Mouse (Mus musculus) midbrain, postnatal 0 days (tissue): ENCODE measurements around the gene Ric8b. TPM values are rescaled to one million over a fixed set of nuclear protein-coding genes. Genes with fewer than 3 reads are reported as not detected.

ENCODE experiments used
- ATAC-seq: fragments of 200-750 bp; cut with Nextera tagmentation; 2 replicates; pipeline ENCODE4 v1.8.0; 2017; ENCODE audit warnings: moderate number of reproducible peaks, mild to moderate bottlenecking, moderate TSS enrichment, moderate library complexity; ENCODE audit not compliant: low FRiP score
- DNase-seq: peaks from one replicate; pipeline ENCODE4 v3.0.0-alpha.2; 2015; ENCODE audit warnings: low spot score
- H3K27ac ChIP-seq: fragments of 300-500 bp; sonication (generic); 2 replicates; pipeline ENCODE4 v1.5.1; 2014; ENCODE audit warnings: low read depth, mild to moderate bottlenecking, low read length, mixed read lengths
- H3K27me3 ChIP-seq: fragments of 300-500 bp; sonication (generic); 2 replicates; pipeline ENCODE4 v1.6.1; 2014; ENCODE audit warnings: low read length, control low read depth, mixed read lengths; ENCODE audit not compliant: insufficient read depth
- H3K36me3 ChIP-seq: fragments of 300-500 bp; sonication (generic); 2 replicates; pipeline ENCODE4 v1.6.1; 2014; ENCODE audit warnings: low read length, control low read depth, mixed read lengths; ENCODE audit not compliant: insufficient read depth
- H3K4me1 ChIP-seq: fragments of 300-500 bp; sonication (generic); 2 replicates; pipeline ENCODE4 v1.6.1; 2014; ENCODE audit warnings: mild to moderate bottlenecking, control low read depth, antibody characterized with exemption, low read length, mixed read lengths; ENCODE audit not compliant: insufficient read depth
- H3K4me2 ChIP-seq: fragments of 300-500 bp; sonication (generic); 2 replicates; pipeline ENCODE4 v1.6.1; 2014; ENCODE audit warnings: low read depth, mild to moderate bottlenecking, low read length, mixed read lengths; ENCODE audit not compliant: poor library complexity, severe bottlenecking
- H3K4me3 ChIP-seq: fragments of 300-500 bp; sonication (generic); 2 replicates; pipeline ENCODE4 v1.5.1; 2014; ENCODE audit warnings: low read depth, mild to moderate bottlenecking, low read length, moderate library complexity
- H3K9ac ChIP-seq: fragments of 300-500 bp; sonication (generic); replicated peaks from 2 replicates; pipeline ENCODE4 v1.6.1; 2014; ENCODE audit warnings: mild to moderate bottlenecking, low read length, moderate library complexity, mixed read lengths; ENCODE audit not compliant: poor library complexity, severe bottlenecking
- H3K9me3 ChIP-seq: fragments of 300-500 bp; sonication (generic); 2 replicates; pipeline ENCODE4 v1.6.1; 2016; ENCODE audit warnings: low read length, control low read depth
- CTCF ChIP-seq: IDR thresholded peaks from 2 replicates; pipeline ENCODE4 v1.5.1; 2016; ENCODE audit warnings: antibody characterized with exemption, mild to moderate bottlenecking
- WGBS: fragments of 180-500 bp; shearing (Covaris S2); extraction: QIAGEN DNeasy Blood & Tissue Kit; methylation state at CpG from one replicate; pipeline ENCODE4 v1.1.7; 2014; 5-methylcytosine and 5-hydroxymethylcytosine counted together
- polyA plus RNA-seq: library from polyadenylated mRNA; unstranded; fragments of >200 nt; fragmentation: Nextera tagmentation; extraction: Ambion mirVana; gene quantifications from 2 replicates; pipeline ENCODE4 v1.2.1, GENCODE M21; 2015
- total RNA-seq: library from RNA; depleted of rRNA; stranded (reverse); fragments of >200 nt; gene quantifications from 2 replicates; pipeline ENCODE4 v1.2.3, GENCODE M21; 2014

Gene Ric8b
- total and polyA plus RNA-seq, 2 experiments from 2014 or later: 34.8 to 48.4 TPM

DNA sequence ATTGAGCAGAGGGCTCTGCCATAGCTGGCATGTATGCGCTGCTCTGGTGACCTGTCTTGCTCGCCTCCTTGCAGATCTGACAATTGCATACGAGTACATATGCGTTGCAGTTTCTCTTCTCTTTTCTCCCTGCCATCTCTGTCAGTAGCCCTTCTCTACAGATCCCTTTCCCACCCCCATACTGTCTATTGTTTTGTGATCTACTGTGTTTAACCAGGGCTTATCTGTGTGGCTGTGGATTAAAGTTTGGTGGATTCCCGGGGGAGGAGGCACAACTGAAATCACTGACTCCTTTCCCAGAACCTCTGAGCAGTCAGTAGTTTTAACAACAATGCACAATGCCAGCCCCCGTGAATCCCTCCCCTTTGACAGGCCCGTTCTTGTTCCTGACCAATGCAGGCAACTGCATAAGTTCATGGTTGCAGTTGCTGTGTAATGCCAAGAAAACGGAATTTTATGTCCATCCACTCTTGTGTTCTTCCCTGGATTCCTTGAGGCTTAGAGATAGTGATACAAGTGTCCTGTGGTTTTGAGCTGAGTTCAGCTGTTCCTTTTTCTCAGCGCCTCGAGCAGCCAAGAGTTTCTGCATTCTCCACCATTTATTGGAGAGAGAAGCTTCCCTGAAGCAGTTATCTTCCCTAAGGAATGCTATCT is 80.3 kb downstream of the Ric8b start:
- DNase-seq: no peak
- Histone ChIP-seq H3K27me3 (no peaks in the 10 kb centered on the region), H3K9ac (no peak overlapping the region), H3K4me2 (no peak overlapping the region), H3K27ac (no peak overlapping the region), H3K4me1 (no peaks in the 10 kb centered on the region), H3K4me3 (no peak overlapping the region), H3K36me3 (peaks cover 16% of the 10 kb centered on the region; the same call in 1 of the 2 replicates), H3K9me3 (no peaks in the 10 kb centered on the region)
- TF ChIP-seq CTCF: no peak
- no peak for ATAC-seq
- 25% methylated on average over 10 of the region's 10 CpGs for WGBS

DNA sequence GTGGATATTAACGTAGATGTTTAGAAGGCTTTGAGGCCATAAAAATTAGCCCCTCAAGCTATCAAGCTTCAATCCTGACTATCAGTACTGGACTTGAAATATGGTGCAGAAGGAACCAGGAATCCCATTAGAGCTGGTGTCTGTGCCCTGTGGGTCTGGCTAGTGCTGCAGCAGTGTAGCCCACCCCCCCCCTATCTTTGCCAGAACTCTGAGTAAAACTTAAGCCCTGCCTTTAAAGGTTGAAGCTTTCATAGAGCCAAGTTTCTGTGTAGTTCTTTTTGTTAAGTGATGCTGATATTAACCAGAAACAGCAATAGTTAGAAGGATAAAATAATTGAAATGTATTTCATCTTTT is 80.8 kb downstream of the Ric8b start:
- H3K9ac ChIP-seq: no peak overlapping the region
- H3K27me3 ChIP-seq: no peaks in the 10 kb centered on the region
- TF ChIP-seq CTCF: no peak
- no peaks in the 10 kb centered on the region for H3K4me1 ChIP-seq
- no peak overlapping the region for H3K4me2 ChIP-seq
- DNase-seq: no peak
- no peaks in the 10 kb centered on the region for H3K9me3 ChIP-seq
- 53% methylated on average over 1 of the region's 1 CpGs for WGBS
- peaks cover 13% of the 10 kb centered on the region; the same call in 1 of the 2 replicates for H3K36me3 ChIP-seq
- H3K4me3 ChIP-seq: no peak overlapping the region
- no peak for ATAC-seq
- H3K27ac ChIP-seq: no peak overlapping the region

DNA sequence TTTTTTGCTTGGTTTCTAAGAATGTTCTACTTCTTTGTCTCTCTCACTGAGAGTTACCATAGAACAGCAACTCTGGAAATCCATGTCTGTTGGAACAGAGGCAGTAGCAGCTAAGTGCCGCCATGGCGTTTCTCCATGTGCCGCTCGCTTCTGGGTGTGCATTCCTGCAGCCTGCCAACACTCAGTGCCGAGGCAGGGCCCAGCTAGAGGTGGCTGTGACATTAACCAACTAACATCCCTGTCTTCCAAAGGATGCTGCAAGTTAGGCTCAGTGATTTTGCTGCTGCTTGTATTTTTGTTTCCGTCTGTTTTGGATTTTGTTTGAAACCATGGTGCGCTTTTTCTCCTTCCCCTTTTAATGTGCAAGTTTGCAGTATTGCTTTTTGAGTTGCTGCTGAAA is 84.5 kb downstream of the Ric8b start:
- H3K4me2 ChIP-seq: no peak overlapping the region
- 79% methylated on average over 7 of the region's 7 CpGs for WGBS
- H3K36me3 ChIP-seq: 0 out of 2 replicates have a peak, but pooled peaks cover 7% of the 10 kb centered on the region
- ATAC-seq (no peak), DNase-seq (no peak)
- TF ChIP-seq CTCF: no peak
- H3K9me3 ChIP-seq: no peaks in the 10 kb centered on the region
- no peak overlapping the region for H3K27ac ChIP-seq
- H3K27me3 ChIP-seq: no peaks in the 10 kb centered on the region
- H3K4me3 ChIP-seq: no peak overlapping the region
- H3K4me1 ChIP-seq: no peaks in the 10 kb centered on the region
- H3K9ac ChIP-seq: no peak overlapping the region

DNA sequence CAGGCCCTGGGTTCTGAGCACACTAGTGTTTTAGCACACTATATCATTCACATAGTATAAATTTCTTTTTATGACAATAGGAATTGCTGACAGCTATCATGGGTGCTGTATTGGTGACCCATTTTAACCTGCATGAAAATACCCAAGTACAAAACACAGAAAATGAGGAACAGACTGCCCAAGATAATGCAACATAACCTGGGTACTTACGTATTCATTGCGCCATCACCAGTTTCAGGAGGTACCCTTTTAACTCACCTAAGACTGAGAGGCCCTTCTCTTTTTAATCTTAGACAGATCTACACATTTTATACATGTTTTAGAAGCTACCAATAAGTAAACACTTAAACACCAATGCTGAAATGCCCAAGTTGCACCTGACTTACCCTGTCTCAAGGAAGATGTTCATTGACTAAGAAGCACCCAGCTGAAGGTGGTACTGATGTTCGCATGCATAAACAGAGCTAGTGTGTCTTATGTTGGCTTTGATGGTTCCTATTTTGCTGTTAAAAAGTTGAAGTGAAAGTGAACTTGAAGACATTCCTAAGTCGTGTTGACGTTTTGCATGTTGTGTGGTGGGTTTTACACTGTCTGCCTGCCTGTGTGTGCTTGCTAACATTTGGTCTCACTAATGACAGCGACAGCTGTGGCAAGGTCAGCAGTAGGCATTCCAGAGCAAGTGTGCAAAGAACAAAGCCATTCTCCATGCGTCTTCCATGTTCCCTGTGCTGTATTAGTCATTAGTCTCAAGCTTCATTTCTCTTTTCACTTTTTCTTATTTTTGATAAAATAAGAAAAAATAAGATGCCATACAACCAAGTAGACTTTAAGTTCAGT is 86.0 kb downstream of the Ric8b start:
- Histone ChIP-seq H3K4me1 (no peaks in the 10 kb centered on the region), H3K27me3 (no peaks in the 10 kb centered on the region), H3K4me3 (no peak overlapping the region), H3K9me3 (no peaks in the 10 kb centered on the region), H3K36me3 (0 out of 2 replicates have a peak, but pooled peaks cover 7% of the 10 kb centered on the region), H3K9ac (no peak overlapping the region), H3K27ac (no peak overlapping the region), H3K4me2 (no peak overlapping the region)
- WGBS: 95% methylated on average over 7 of the region's 7 CpGs
- DNase-seq (no peak), ATAC-seq (no peak)
- TF ChIP-seq CTCF: no peak

GRCm38 (mm10) chr10:85006573-85007310 is 89.3 kb downstream of the Ric8b start:
- no peak overlapping the region for H3K9ac ChIP-seq
- no peaks in the 10 kb centered on the region for H3K4me1 ChIP-seq
- no peaks in the 10 kb centered on the region for H3K27me3 ChIP-seq
- no peak overlapping the region for H3K27ac ChIP-seq
- H3K9me3 ChIP-seq: no peaks in the 10 kb centered on the region
- TF ChIP-seq CTCF: no peak
- no peak overlapping the region for H3K4me2 ChIP-seq
- no peak for DNase-seq
- no peak for ATAC-seq
- H3K4me3 ChIP-seq: no peak overlapping the region
- WGBS: 61% methylated on average over 7 of the region's 7 CpGs
- peaks cover 10% of the 10 kb centered on the region; the same call in 1 of the 2 replicates for H3K36me3 ChIP-seq
